16 mouse cellular contexts compared by ENCODE assay signal in the genomic region with DNA sequence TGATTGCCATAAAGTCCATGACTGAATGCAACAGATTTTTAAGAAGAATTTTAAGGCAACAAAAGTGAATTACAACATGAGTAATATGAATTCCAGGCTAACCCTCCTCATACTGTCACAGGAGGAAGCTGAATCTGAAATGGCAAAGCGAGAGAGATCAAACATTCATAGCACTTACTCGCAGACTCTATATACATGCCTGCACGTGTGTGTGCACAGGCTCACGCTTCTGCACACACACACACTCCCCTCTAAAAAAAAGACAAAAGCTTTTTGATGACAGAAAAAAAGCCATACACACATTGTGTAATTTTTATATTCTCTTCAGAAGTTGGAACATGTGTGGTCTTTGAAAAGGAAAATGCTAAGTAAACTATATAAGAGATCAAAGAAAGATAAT.
"Had no signal": no experiment of that assay in that cellular context is flagged by ENCODE, and none has a peak within 500 bp of the region (broad histone marks: within the 10 kb centered on the region; RNA-seq: fewer than 3 reads in every experiment).

No protein-coding gene starts in this region.

- DNase-seq: retina, postnatal 1 day; right cerebral cortex, adult 18-20 months; right cerebral cortex, postnatal 14 days; right cerebral cortex, postnatal 25 days; right cerebral cortex, postnatal 4 days; spleen, adult 18-20 months; thymus, adult 18-20 months; thymus, adult 2 months; thymus, postnatal 14 days; thymus, postnatal 25 days; thymus, postnatal 36 days; thymus, postnatal 4 days had no signal

- H3K4me1 ChIP-seq: neural tube, embryonic 13.5 days; neural tube, embryonic 15.5 days; stomach, embryonic 15.5 days had no signal

- H3K36me3 ChIP-seq: neural tube, embryonic 13.5 days; neural tube, embryonic 15.5 days; stomach, embryonic 15.5 days had no signal

- H3K27me3 ChIP-seq: neural tube, embryonic 13.5 days; neural tube, embryonic 15.5 days; stomach, embryonic 15.5 days had no signal

- H3K9ac ChIP-seq: neural tube, embryonic 13.5 days; neural tube, embryonic 15.5 days; stomach, embryonic 15.5 days had no signal

- H3K27ac ChIP-seq: neural tube, embryonic 13.5 days; neural tube, embryonic 15.5 days; stomach, embryonic 15.5 days; stomach, postnatal 0 days had no signal

- H3K9me3 ChIP-seq: neural tube, embryonic 13.5 days; neural tube, embryonic 15.5 days; stomach, embryonic 15.5 days had no signal

- H3K4me3 ChIP-seq: neural tube, embryonic 13.5 days; neural tube, embryonic 15.5 days; stomach, embryonic 15.5 days had no signal

- H3K4me2 ChIP-seq: neural tube, embryonic 13.5 days; neural tube, embryonic 15.5 days; stomach, embryonic 15.5 days had no signal
